Mouse (Mus musculus) liver, postnatal 0 days (tissue): ENCODE results near the gene Erp27.
A peak's percentile ranks its signal among the peaks of the same experiment; 100 is the strongest.

Source experiments
- CTCF ChIP-seq: sonication (generic); IDR thresholded peaks from 2 replicates; pipeline ENCODE4 v1.5.1; 2016; ENCODE audit warnings: antibody characterized with exemption, low read depth
- EP300 ChIP-seq: IDR thresholded peaks from 2 replicates; pipeline ENCODE4 v1.6.1; 2016; ENCODE audit warnings: antibody characterized with exemption, low read depth, mild to moderate bottlenecking

- 0 out of 2 replicates have a peak, but pooled peaks have one; percentile 1 for TF ChIP-seq CTCF
- TF ChIP-seq EP300 = no peak
These were observed 18.4 kb upstream of the Erp27 start for GRCm38 (mm10) chr6:136940188-136940960.
